In the genomic region with DNA sequence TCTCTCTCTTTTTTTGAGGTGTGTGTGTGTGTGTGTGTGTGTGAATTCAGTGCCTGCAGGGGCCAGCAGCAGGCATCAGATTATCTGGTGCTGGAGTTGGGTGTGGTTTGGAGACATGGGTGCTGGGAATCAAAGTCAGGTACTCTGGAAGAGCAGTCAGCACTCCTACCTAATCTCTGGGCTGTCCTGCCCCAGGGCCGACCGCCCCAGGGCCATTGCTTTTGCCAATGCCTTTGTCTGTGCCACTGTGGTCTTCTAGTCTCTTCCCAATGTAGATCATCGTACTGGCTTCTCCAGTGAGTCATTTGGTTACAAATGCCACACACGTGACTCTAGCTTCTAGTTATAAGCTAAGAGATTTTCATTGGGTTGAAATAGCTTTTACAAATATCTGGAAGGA, we compare ENCODE assay signal across 25 mouse cellular contexts. TPM values are rescaled to one million over a fixed set of nuclear protein-coding genes. Genes with fewer than 3 reads are reported as not detected.
A peak's percentile ranks its signal among the peaks of the same experiment; 100 is the strongest.
DNase-seq lines count a peak whose midpoint lies in the region; ATAC-seq and TF ChIP-seq lines count a peak whose summit lies in the region.
"Had no signal": no experiment of that assay in that cellular context is flagged by ENCODE, and none has a peak within 500 bp of the region (broad histone marks: within the 10 kb centered on the region; RNA-seq: fewer than 3 reads in every experiment).

No protein-coding gene starts in this region.

- H3K27me3 ChIP-seq in liver, adult 2 months (ENCODE audit: control insufficient read depth, insufficient read depth, low read length): no peaks in the 10 kb centered on the region
- no peaks in the 10 kb centered on the region for H3K27me3 ChIP-seq in liver, embryonic 11.5 days (replicated peaks; ENCODE audit: control insufficient read depth, insufficient read depth, low read length)
- H3K27me3 ChIP-seq in G1E (ENCODE audit: insufficient read depth, low read length): no peaks in the 10 kb centered on the region
- H3K27me3 ChIP-seq: embryonic facial prominence, embryonic 12.5 days; embryonic facial prominence, embryonic 15.5 days; heart, embryonic 13.5 days; Patski had no signal

- no peak for TF ChIP-seq CTCF in liver, adult 2 months (IDR thresholded peaks at IDR 0.05; ENCODE audit: low read depth, low read length)
- TF ChIP-seq CTCF in G1E (IDR thresholded peaks at IDR 0.05; ENCODE audit: low read depth, low read length): no peak

- no peak overlapping the region for H3K4me3 ChIP-seq in liver, adult 2 months (ENCODE audit: insufficient read depth, low read depth, low read length)
- H3K4me3 ChIP-seq in liver, embryonic 11.5 days (ENCODE audit: low read depth, low read length): no peak overlapping the region
- H3K4me3 ChIP-seq in G1E (ENCODE audit: low read depth, low read length): peak overlapping the region; percentile 62; the same call in 1 of the 2 replicates
- H3K4me3 ChIP-seq: embryonic facial prominence, embryonic 12.5 days; embryonic facial prominence, embryonic 15.5 days; gastrocnemius, adult 2 months; heart, embryonic 13.5 days had no signal

- H3K4me1 ChIP-seq in liver, adult 2 months (ENCODE audit: control insufficient read depth, insufficient read depth, low read length): peaks cover 56% of the 10 kb centered on the region
- H3K4me1 ChIP-seq in liver, embryonic 11.5 days (replicated peaks; ENCODE audit: control insufficient read depth, insufficient read depth, low read length): peaks cover 13% of the 10 kb centered on the region
- peaks cover 89% of the 10 kb centered on the region for H3K4me1 ChIP-seq in G1E (ENCODE audit: insufficient read depth, low read depth, low read length)
- H3K4me1 ChIP-seq: embryonic facial prominence, embryonic 15.5 days had no signal

- no peak for ATAC-seq in liver, embryonic 11.5 days (replicated peaks; ENCODE audit: low FRiP score)
- no peak for ATAC-seq in G1E (ENCODE audit: extremely low read depth, insufficient number of reproducible peaks, low FRiP score, poor library complexity, severe bottlenecking)
- ATAC-seq: forebrain, embryonic 14.5 days; forebrain, postnatal 0 days; hindbrain, postnatal 0 days; inflammation-experienced regulatory T-cells, adult 6 months; Patski had no signal

- DNase-seq in adrenal gland, postnatal 14 days: peak; percentile 38
- no peak for DNase-seq in adrenal gland, adult 8-10 months
- DNase-seq in liver, adult 2 months (ENCODE audit: extremely low read depth, low read depth, low spot score): no peak
- no peak for DNase-seq in liver, embryonic 11.5 days (ENCODE audit: low spot score)
- peak; percentile 39 for DNase-seq in 3134 (ENCODE audit: extremely low read depth, insufficient read length, low spot score)
- DNase-seq in G1E (ENCODE audit: low spot score): no peak
- DNase-seq in cerebellum, adult 11 months: no peak
- DNase-seq: adrenal gland, postnatal 10 days; cerebellum, adult 2 months; cerebellum, adult 9-11 months; cerebellum, postnatal 25 days; forebrain, postnatal 0 days; gastrocnemius, adult 2 months; gastrocnemius, postnatal 14 days; heart, adult 18-20 months; heart, postnatal 14 days; heart, postnatal 4 days had no signal

- H3K36me3 ChIP-seq in liver, adult 2 months (ENCODE audit: control insufficient read depth, insufficient read depth, low read length): 0 out of 2 replicates have a peak, but pooled peaks cover 6% of the 10 kb centered on the region
- no peaks in the 10 kb centered on the region for H3K36me3 ChIP-seq in liver, embryonic 11.5 days (ENCODE audit: control insufficient read depth, insufficient read depth, low read length)
- peaks cover 55% of the 10 kb centered on the region for H3K36me3 ChIP-seq in G1E (replicated peaks)
- H3K36me3 ChIP-seq: embryonic facial prominence, embryonic 12.5 days; embryonic facial prominence, embryonic 15.5 days; heart, embryonic 13.5 days had no signal

- H3K9ac ChIP-seq in liver, adult 2 months (ENCODE audit: low read depth, low read length): no peak overlapping the region
- no peak overlapping the region for H3K9ac ChIP-seq in liver, embryonic 11.5 days (ENCODE audit: low read depth, low read length)
- H3K9ac ChIP-seq: embryonic facial prominence, embryonic 12.5 days; embryonic facial prominence, embryonic 15.5 days; forebrain, postnatal 0 days; heart, embryonic 13.5 days; hindbrain, embryonic 14.5 days had no signal

- peaks cover 36% of the 10 kb centered on the region for H3K79me2 ChIP-seq in liver, adult 2 months (ENCODE audit: control insufficient read depth, insufficient read depth, low read length)

- no peaks in the 10 kb centered on the region for H3K9me3 ChIP-seq in liver, embryonic 11.5 days (ENCODE audit: control insufficient read depth, low read length)
- no peaks in the 10 kb centered on the region for H3K9me3 ChIP-seq in G1E (replicated peaks)
- H3K9me3 ChIP-seq: embryonic facial prominence, embryonic 12.5 days; embryonic facial prominence, embryonic 15.5 days; heart, embryonic 13.5 days had no signal

- peak overlapping the region; percentile 76 for H3K27ac ChIP-seq in liver, adult 2 months (replicated peaks; ENCODE audit: insufficient read depth, low read depth, low read length)
- no peak overlapping the region for H3K27ac ChIP-seq in liver, embryonic 11.5 days (ENCODE audit: low read depth, low read length)
- H3K27ac ChIP-seq: embryonic facial prominence, embryonic 12.5 days; embryonic facial prominence, embryonic 15.5 days; gastrocnemius, adult 2 months; heart, embryonic 13.5 days; hindbrain, embryonic 14.5 days; hindbrain, postnatal 0 days had no signal

- TF ChIP-seq POLR2A in liver, adult 2 months (IDR thresholded peaks at IDR 0.05; ENCODE audit: extremely low read depth, insufficient read depth, low read length): no peak

- no peak overlapping the region for H3K4me2 ChIP-seq in liver, embryonic 11.5 days
- H3K4me2 ChIP-seq: embryonic facial prominence, embryonic 12.5 days; embryonic facial prominence, embryonic 15.5 days; heart, embryonic 13.5 days; hindbrain, embryonic 14.5 days had no signal

- 58% methylated on average over 4 of the region's 4 CpGs for WGBS in liver, adult 2 months
- 90% methylated on average over 4 of the region's 4 CpGs for WGBS in liver, embryonic 11.5 days

RNA-seq across cellular contexts. Expression of a gene that starts 11.9 kb away (rescaled TPM):
- total RNA-seq in adrenal gland, postnatal 14 days (2021): 107 and 132 TPM in 2 replicates
- 100 to 1,000 TPM in 2 of 4 experiments, 10 to 100 TPM in 2; 76.7 to 161 (median 113) TPM for total RNA-seq in adrenal gland, adult 8-10 months (2022)
- 173 and 178 TPM in 2 replicates for total RNA-seq in liver, adult 2 months (2014; rRNA removed)
- 112 and 125 TPM in 2 replicates for polyA plus RNA-seq in liver, adult 2 months (2012; rRNA removed)
- 36.7 and 42.1 TPM in 2 replicates for polyA plus RNA-seq in liver, embryonic 11.5 days (2014; fragmentation: Nextera tagmentation; extraction: Ambion mirVana)
- total RNA-seq in G1E (2014; fragmentation: Nextera tagmentation) (133 and 144 TPM in 2 replicates), G1E (2017) (119 and 120 TPM in 2 replicates)
- 28.4 and 34.1 TPM in 2 replicates for polyA plus RNA-seq in G1E (2012)

Comparison
In these comparisons a context has a peak if more than half of its experiments do, and no peak if none do; other contexts are left out.
1. DNase-seq: peak in adrenal gland, postnatal 14 days (single experiment) and 3134 (single experiment); none in adrenal gland, adult 8-10 months (single experiment), liver, adult 2 months (single experiment), liver, embryonic 11.5 days (single experiment), G1E (single experiment) and cerebellum, adult 11 months (single experiment).